Mouse (Mus musculus) small intestine, adult 2 months (tissue): ENCODE data around the gene Gpam.

Experiments
- CTCF ChIP-seq: fragments of 200-500 bp; IDR thresholded peaks from 2 replicates; pipeline ENCODE4 v1.5.1; 2012; ENCODE audit warnings: low read depth, mild to moderate bottlenecking, control low read depth, inconsistent platforms, low read length, moderate library complexity, mixed read lengths; ENCODE audit not compliant: insufficient replicate concordance, insufficient read length; ENCODE audit errors: extremely low read depth
- POLR2A ChIP-seq: fragments of 200-500 bp; IDR thresholded peaks from 2 replicates; pipeline ENCODE4 v1.6.1; 2012; ENCODE audit warnings: low read depth, mild to moderate bottlenecking, control low read depth, inconsistent platforms, low read length, moderate library complexity

GRCm38 (mm10) chr19:55137884-55138283, 10.8 kb upstream of the Gpam start:
- TF ChIP-seq POLR2A = no peak
- TF ChIP-seq CTCF = no peak
